Mouse (Mus musculus) embryonic facial prominence, embryonic 15.5 days (tissue): ENCODE data around the gene Ubr2. TPM values are rescaled to one million over a fixed set of nuclear protein-coding genes. Genes with fewer than 3 reads are reported as not detected.

Experiments used
- ATAC-seq: fragments of 200-750 bp; cut with Nextera tagmentation; 2 replicates; pipeline ENCODE4 v1.8.0; 2017; ENCODE audit warnings: low read depth, moderate TSS enrichment; ENCODE audit not compliant: insufficient number of reproducible peaks, low FRiP score, low TSS enrichment
- H3K27ac ChIP-seq: fragments of 300-500 bp; sonication (generic); replicated peaks from 2 replicates; pipeline ENCODE4 v1.5.1; 2015; ENCODE audit warnings: mild to moderate bottlenecking, inconsistent platforms
- H3K27me3 ChIP-seq: fragments of 300-500 bp; sonication (generic); 2 replicates; pipeline ENCODE4 v1.6.1; 2015; ENCODE audit warnings: inconsistent platforms
- H3K36me3 ChIP-seq: fragments of 300-500 bp; sonication (generic); 2 replicates; pipeline ENCODE4 v1.6.1; 2015; ENCODE audit warnings: mild to moderate bottlenecking, inconsistent platforms
- H3K4me1 ChIP-seq: fragments of 300-500 bp; sonication (generic); 2 replicates; pipeline ENCODE4 v1.6.1; 2015; ENCODE audit warnings: inconsistent platforms
- H3K4me2 ChIP-seq: fragments of 300-500 bp; sonication (generic); replicated peaks from 2 replicates; pipeline ENCODE4 v1.6.1; 2015; ENCODE audit warnings: mild to moderate bottlenecking, inconsistent platforms
- H3K4me3 ChIP-seq: fragments of 300-500 bp; sonication (generic); replicated peaks from 2 replicates; pipeline ENCODE4 v1.5.1; 2015; ENCODE audit warnings: mild to moderate bottlenecking, inconsistent platforms
- H3K9ac ChIP-seq: fragments of 300-500 bp; sonication (generic); 2 replicates; pipeline ENCODE4 v1.6.1; 2015; ENCODE audit warnings: inconsistent platforms
- H3K9me3 ChIP-seq: fragments of 300-500 bp; sonication (generic); replicated peaks from 2 replicates; pipeline ENCODE4 v1.6.1; 2016; ENCODE audit warnings: inconsistent platforms
- WGBS: fragments of 180-500 bp; shearing (Covaris S2); methylation state at CpG from one replicate; pipeline ENCODE4 v1.1.7; 2015; 5-methylcytosine and 5-hydroxymethylcytosine counted together
- polyA plus RNA-seq: library from polyadenylated mRNA; unstranded; fragments of >200 nt; fragmentation: Nextera tagmentation; extraction: Ambion mirVana; gene quantifications from 2 replicates; pipeline ENCODE4 v1.2.1, GENCODE M21; 2015

Gene Ubr2
- polyA plus RNA-seq, 1 experiment from 2014 or later = 19.1 TPM

- H3K36me3 ChIP-seq = no peaks in the 10 kb centered on the region
- ATAC-seq = no peak
- WGBS = 0% methylated on average over 4 of the region's 4 CpGs
- H3K9me3 ChIP-seq = no peaks in the 10 kb centered on the region
- H3K9ac ChIP-seq = no peak overlapping the region
- no peak overlapping the region for H3K27ac ChIP-seq
- H3K4me2 ChIP-seq = no peak overlapping the region
- no peaks in the 10 kb centered on the region for H3K4me1 ChIP-seq
- no peaks in the 10 kb centered on the region for H3K27me3 ChIP-seq
- no peak overlapping the region for H3K4me3 ChIP-seq
These were observed 23.3 kb upstream of the Ubr2 start for GRCm38 (mm10) chr17:47033643-47034042.

- no peak overlapping the region for H3K4me2 ChIP-seq
- no peaks in the 10 kb centered on the region for H3K36me3 ChIP-seq
- H3K27me3 ChIP-seq = peaks cover 2% of the 10 kb centered on the region; the same call in 1 of the 2 replicates
- H3K27ac ChIP-seq = no peak overlapping the region
- H3K4me3 ChIP-seq = no peak overlapping the region
- no peaks in the 10 kb centered on the region for H3K9me3 ChIP-seq
- no peak overlapping the region for H3K9ac ChIP-seq
- 64% methylated on average over 1 of the region's 1 CpGs for WGBS
- no peaks in the 10 kb centered on the region for H3K4me1 ChIP-seq
- ATAC-seq = no peak
These were observed 14.4 kb upstream of the Ubr2 start for GRCm38 (mm10) chr17:47024805-47025204.

- ATAC-seq = no peak
- 63% methylated on average over 1 of the region's 1 CpGs for WGBS
- Histone ChIP-seq H3K27ac (no peak overlapping the region), H3K4me3 (no peak overlapping the region), H3K4me2 (no peak overlapping the region), H3K27me3 (peaks cover 2% of the 10 kb centered on the region; the same call in 1 of the 2 replicates), H3K36me3 (no peaks in the 10 kb centered on the region), H3K9me3 (no peaks in the 10 kb centered on the region), H3K4me1 (no peaks in the 10 kb centered on the region), H3K9ac (no peak overlapping the region)
These were observed 13.0 kb upstream of the Ubr2 start for GRCm38 (mm10) chr17:47023369-47023768.

GRCm38 (mm10) chr17:47012896-47013295 is 2.5 kb upstream of the Ubr2 start:
- WGBS = 31% methylated on average over 11 of the region's 11 CpGs
- H3K9me3 ChIP-seq = no peaks in the 10 kb centered on the region

GRCm38 (mm10) chr17:47011661-47012043 is 1.3 kb upstream of the Ubr2 start:
- Histone ChIP-seq H3K9ac (no peak overlapping the region), H3K4me3 (no peak overlapping the region), H3K4me1 (peaks cover 9% of the 10 kb centered on the region), H3K27me3 (no peaks in the 10 kb centered on the region), H3K9me3 (no peaks in the 10 kb centered on the region), H3K27ac (no peak overlapping the region), H3K36me3 (no peaks in the 10 kb centered on the region; the same call in 1 of the 2 replicates), H3K4me2 (no peak overlapping the region)
- 97% methylated on average over 1 of the region's 1 CpGs for WGBS
- ATAC-seq = no peak

More at GRCm38 (mm10) chr17:47012896-47013295, 2.5 kb upstream of the Ubr2 start:
- Histone ChIP-seq H3K27ac (no peak overlapping the region), H3K4me2 (no peak overlapping the region), H3K4me3 (no peak overlapping the region), H3K9ac (no peak overlapping the region), H3K4me1 (peaks cover 9% of the 10 kb centered on the region), H3K36me3 (no peaks in the 10 kb centered on the region), H3K27me3 (no peaks in the 10 kb centered on the region)
- no peak for ATAC-seq

- no peak overlapping the region for H3K9ac ChIP-seq
- WGBS = 12% methylated on average over 25 of the region's 25 CpGs
- no peaks in the 10 kb centered on the region; the same call in 1 of the 2 replicates for H3K36me3 ChIP-seq
- H3K4me3 ChIP-seq = peak overlapping the region; percentile 98
- peak overlapping the region; percentile 92 for H3K27ac ChIP-seq
- no peaks in the 10 kb centered on the region for H3K27me3 ChIP-seq
- no peaks in the 10 kb centered on the region for H3K9me3 ChIP-seq
- peak overlapping the region; percentile 66 for H3K4me2 ChIP-seq
- peaks cover 13% of the 10 kb centered on the region for H3K4me1 ChIP-seq
- peak; percentile 76 for ATAC-seq
These were observed 635 bp upstream of the Ubr2 start for GRCm38 (mm10) chr17:47010722-47011660.

- no peak for ATAC-seq
- peak overlapping the region; percentile 98 for H3K4me3 ChIP-seq
- H3K27me3 ChIP-seq = no peaks in the 10 kb centered on the region
- H3K9ac ChIP-seq = peak overlapping the region; percentile 97
- H3K4me2 ChIP-seq = peak overlapping the region; percentile 66
- no peaks in the 10 kb centered on the region; the same call in 1 of the 2 replicates for H3K36me3 ChIP-seq
- under 1% methylated on average over 13 of the region's 13 CpGs for WGBS
- peak overlapping the region; percentile 92 for H3K27ac ChIP-seq
- peaks cover 22% of the 10 kb centered on the region for H3K4me1 ChIP-seq
- no peaks in the 10 kb centered on the region for H3K9me3 ChIP-seq
These were observed 834 bp downstream of the Ubr2 start for GRCm38 (mm10) chr17:47009546-47009897.

- peak overlapping the region; percentile 92 for H3K27ac ChIP-seq
- no peaks in the 10 kb centered on the region; the same call in 1 of the 2 replicates for H3K36me3 ChIP-seq
- H3K4me1 ChIP-seq = peaks cover 25% of the 10 kb centered on the region
- ATAC-seq = no peak
- peak overlapping the region; percentile 97 for H3K9ac ChIP-seq
- H3K27me3 ChIP-seq = no peaks in the 10 kb centered on the region
- H3K9me3 ChIP-seq = no peaks in the 10 kb centered on the region
- WGBS = 12% methylated on average over 6 of the region's 6 CpGs
- H3K4me2 ChIP-seq = peak overlapping the region; percentile 66
- peak overlapping the region; percentile 98 for H3K4me3 ChIP-seq
These were observed 1.3 kb downstream of the Ubr2 start for GRCm38 (mm10) chr17:47009016-47009415.

GRCm38 (mm10) chr17:47008506-47008905 is 1.9 kb downstream of the Ubr2 start:
- peak overlapping the region; percentile 66 for H3K4me2 ChIP-seq
- no peak for ATAC-seq
- WGBS = 33% methylated on average over 8 of the region's 8 CpGs
- H3K27ac ChIP-seq = no peak overlapping the region
- no peak overlapping the region for H3K9ac ChIP-seq
- peaks cover 25% of the 10 kb centered on the region for H3K4me1 ChIP-seq
- peak overlapping the region; percentile 98 for H3K4me3 ChIP-seq
- H3K9me3 ChIP-seq = no peaks in the 10 kb centered on the region
- H3K27me3 ChIP-seq = no peaks in the 10 kb centered on the region
- no peaks in the 10 kb centered on the region; the same call in 1 of the 2 replicates for H3K36me3 ChIP-seq

GRCm38 (mm10) chr17:47006741-47007140 is 3.6 kb downstream of the Ubr2 start:
- Histone ChIP-seq H3K4me1 (peaks cover 25% of the 10 kb centered on the region), H3K9me3 (no peaks in the 10 kb centered on the region), H3K27ac (no peak overlapping the region), H3K4me2 (no peak overlapping the region), H3K9ac (no peak overlapping the region), H3K27me3 (no peaks in the 10 kb centered on the region), H3K4me3 (no peak overlapping the region), H3K36me3 (peaks cover 3% of the 10 kb centered on the region; the same call in 1 of the 2 replicates)
- ATAC-seq = no peak
- WGBS = 79% methylated on average over 9 of the region's 9 CpGs

- Histone ChIP-seq H3K36me3 (peaks cover 3% of the 10 kb centered on the region; the same call in 1 of the 2 replicates), H3K4me2 (no peak overlapping the region), H3K27me3 (no peaks in the 10 kb centered on the region), H3K9ac (no peak overlapping the region), H3K9me3 (no peaks in the 10 kb centered on the region), H3K4me3 (no peak overlapping the region), H3K4me1 (peaks cover 25% of the 10 kb centered on the region), H3K27ac (no peak overlapping the region; the same call in 1 of the 2 replicates)
- WGBS = 64% methylated on average over 7 of the region's 7 CpGs
- ATAC-seq = no peak
These were observed 4.5 kb downstream of the Ubr2 start for GRCm38 (mm10) chr17:47005741-47006405.
